Mouse (Mus musculus) olfactory bulb, adult 2 months (tissue): ENCODE results near the gene Exoc4.

Source experiments
- CTCF ChIP-seq: fragments of 200-500 bp; IDR thresholded peaks from 2 replicates; pipeline ENCODE4 v1.5.1; 2012; ENCODE audit warnings: low read depth, mild to moderate bottlenecking, low read length, moderate library complexity; ENCODE audit not compliant: insufficient read depth
- POLR2A ChIP-seq: fragments of 200-500 bp; IDR thresholded peaks from 2 replicates; pipeline ENCODE4 v1.6.1; 2012; ENCODE audit warnings: mild to moderate bottlenecking, low read depth, low read length, moderate library complexity; ENCODE audit not compliant: insufficient read depth

DNA sequence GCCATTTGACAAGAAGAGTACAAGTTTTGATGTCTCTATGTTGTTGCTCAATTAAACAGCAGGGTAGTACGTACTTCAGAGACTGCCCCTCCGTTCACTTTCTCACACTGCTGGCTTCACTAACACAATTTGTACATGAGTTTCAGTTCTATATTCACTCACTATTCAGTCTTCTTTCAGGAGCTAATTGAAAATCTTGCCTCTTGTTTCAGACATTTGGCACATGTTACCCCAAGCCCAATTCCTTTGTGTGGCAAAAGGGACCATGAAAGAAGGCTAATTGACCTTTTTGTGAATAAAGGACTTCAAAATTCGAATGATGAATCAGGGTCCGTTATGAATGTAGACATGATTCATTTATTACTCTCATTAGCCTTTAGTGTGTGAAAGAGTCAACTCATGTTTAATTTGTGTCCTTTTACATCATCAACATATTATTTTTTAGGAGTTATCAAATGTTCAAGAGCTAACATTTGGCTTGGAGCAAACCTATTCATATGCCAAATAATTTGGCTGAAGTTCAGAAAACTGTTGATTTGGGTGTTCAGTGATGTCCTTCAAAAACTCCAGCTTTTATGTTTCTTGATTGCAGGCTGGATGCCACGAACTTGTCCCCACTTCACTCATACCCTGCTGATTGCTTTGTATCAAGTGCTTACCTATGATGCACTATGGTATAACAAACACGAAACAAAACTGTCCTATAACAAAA, 467.5 kb downstream of the Exoc4 start:
- TF ChIP-seq POLR2A (no peak), CTCF (no peak)
